Mouse (Mus musculus): ENCODE measurements around the gene A030005L19Rik. TPM values are rescaled to one million over a fixed set of nuclear protein-coding genes. Genes with fewer than 3 reads are reported as not detected.
"Not testable (repeated sequence)": the region's sequence is repeated elsewhere in the genome, so short reads cannot be mapped to it uniquely, and the experiment has no call there.

The A030005L19Rik gene
- polyA plus RNA-seq (2014; fragmentation: Nextera tagmentation; extraction: Ambion mirVana), result not detected in 2 replicates

GRCm38 (mm10) chr1:82913025-82913424 is at the start of gene A030005L19Rik:
Gene A030005L19Rik (plus strand): TSS chr1:82913325.
- ATAC-seq (replicated peaks; ENCODE audit: low FRiP score) (no peak), DNase-seq (ENCODE audit: low spot score) (no peak)
- no peaks in the 10 kb centered on the region; the same call in 1 of the 2 replicates for H3K4me1 ChIP-seq (replicated peaks; ENCODE audit: control insufficient read depth, insufficient read depth, low read length)
- no peaks in the 10 kb centered on the region for H3K27me3 ChIP-seq (replicated peaks; ENCODE audit: control insufficient read depth, insufficient read depth, low read length)
- no peaks in the 10 kb centered on the region for H3K9me3 ChIP-seq (ENCODE audit: control insufficient read depth, low read length)
- H3K9ac ChIP-seq (ENCODE audit: low read depth, low read length), result no peak within 1 kb of the TSS
- no peak within 1 kb of the TSS for H3K27ac ChIP-seq (ENCODE audit: low read depth, low read length)
- H3K4me3 ChIP-seq (ENCODE audit: low read depth, low read length), result no peak within 1 kb of the TSS
- no peak within 1 kb of the TSS for H3K4me2 ChIP-seq
- WGBS, result 95% methylated on average over 3 of the region's 3 CpGs
- no peaks in the 10 kb centered on the region for H3K36me3 ChIP-seq (ENCODE audit: control insufficient read depth, insufficient read depth, low read length)

GRCm38 (mm10) chr1:82870202-82870601 is 42.9 kb upstream of the A030005L19Rik start:
- WGBS, result 87% methylated on average over 3 of the region's 3 CpGs
- no peak for ATAC-seq (replicated peaks; ENCODE audit: low FRiP score)
- H3K36me3 ChIP-seq (ENCODE audit: control insufficient read depth, insufficient read depth, low read length), result peaks cover 3% of the 10 kb centered on the region; the same call in 1 of the 2 replicates

GRCm38 (mm10) chr1:82879172-82879571 is 34.0 kb upstream of the A030005L19Rik start:
- ATAC-seq (replicated peaks; ENCODE audit: low FRiP score) (no peak), DNase-seq (ENCODE audit: low spot score) (no peak)
- 71% methylated on average over 2 of the region's 2 CpGs for WGBS
- peaks cover 14% of the 10 kb centered on the region for H3K36me3 ChIP-seq (ENCODE audit: control insufficient read depth, insufficient read depth, low read length)
- no peaks in the 10 kb centered on the region for H3K4me1 ChIP-seq (replicated peaks; ENCODE audit: control insufficient read depth, insufficient read depth, low read length)
- no peaks in the 10 kb centered on the region for H3K27me3 ChIP-seq (replicated peaks; ENCODE audit: control insufficient read depth, insufficient read depth, low read length)
- no peak overlapping the region for H3K27ac ChIP-seq (ENCODE audit: low read depth, low read length)
- no peak overlapping the region for H3K9ac ChIP-seq (ENCODE audit: low read depth, low read length)
- no peak overlapping the region for H3K4me2 ChIP-seq
- no peak overlapping the region for H3K4me3 ChIP-seq (ENCODE audit: low read depth, low read length)
- no peaks in the 10 kb centered on the region for H3K9me3 ChIP-seq (ENCODE audit: control insufficient read depth, low read length)

More at GRCm38 (mm10) chr1:82870202-82870601, 42.9 kb upstream of the A030005L19Rik start:
- no peak for DNase-seq (ENCODE audit: low spot score)
- no peak overlapping the region for H3K4me2 ChIP-seq
- H3K4me3 ChIP-seq (ENCODE audit: low read depth, low read length), result no peak overlapping the region
- H3K9ac ChIP-seq (ENCODE audit: low read depth, low read length), result no peak overlapping the region
- H3K27me3 ChIP-seq (replicated peaks; ENCODE audit: control insufficient read depth, insufficient read depth, low read length), result no peaks in the 10 kb centered on the region
- no peak overlapping the region for H3K27ac ChIP-seq (ENCODE audit: low read depth, low read length)
- no peaks in the 10 kb centered on the region for H3K4me1 ChIP-seq (replicated peaks; ENCODE audit: control insufficient read depth, insufficient read depth, low read length)
- H3K9me3 ChIP-seq (ENCODE audit: control insufficient read depth, low read length), result no peaks in the 10 kb centered on the region

GRCm38 (mm10) chr1:82880196-82880595 is 32.9 kb upstream of the A030005L19Rik start:
- Histone ChIP-seq H3K4me3 (ENCODE audit: low read depth, low read length) (no peak overlapping the region), H3K27me3 (replicated peaks; ENCODE audit: control insufficient read depth, insufficient read depth, low read length) (no peaks in the 10 kb centered on the region), H3K36me3 (ENCODE audit: control insufficient read depth, insufficient read depth, low read length) (peaks cover 14% of the 10 kb centered on the region), H3K27ac (ENCODE audit: low read depth, low read length) (no peak overlapping the region), H3K4me2 (no peak overlapping the region), H3K9ac (ENCODE audit: low read depth, low read length) (no peak overlapping the region), H3K4me1 (replicated peaks; ENCODE audit: control insufficient read depth, insufficient read depth, low read length) (no peaks in the 10 kb centered on the region), H3K9me3 (ENCODE audit: control insufficient read depth, low read length) (no peaks in the 10 kb centered on the region)
- DNase-seq (ENCODE audit: low spot score), result no peak
- no peak for ATAC-seq (replicated peaks; ENCODE audit: low FRiP score)
- WGBS, result 94% methylated on average over 8 of the region's 8 CpGs

GRCm38 (mm10) chr1:82893269-82893668 is 19.9 kb upstream of the A030005L19Rik start:
- ATAC-seq (replicated peaks; ENCODE audit: low FRiP score) (no peak), DNase-seq (ENCODE audit: low spot score) (no peak)
- H3K4me1 ChIP-seq (replicated peaks; ENCODE audit: control insufficient read depth, insufficient read depth, low read length), result no peaks in the 10 kb centered on the region
- H3K4me3 ChIP-seq (ENCODE audit: low read depth, low read length), result no peak overlapping the region
- no peaks in the 10 kb centered on the region for H3K9me3 ChIP-seq (ENCODE audit: control insufficient read depth, low read length)
- WGBS, result 94% methylated on average over 7 of the region's 7 CpGs
- H3K9ac ChIP-seq (ENCODE audit: low read depth, low read length), result no peak overlapping the region
- no peaks in the 10 kb centered on the region for H3K27me3 ChIP-seq (replicated peaks; ENCODE audit: control insufficient read depth, insufficient read depth, low read length)
- no peak overlapping the region for H3K27ac ChIP-seq (ENCODE audit: low read depth, low read length)
- H3K36me3 ChIP-seq (ENCODE audit: control insufficient read depth, insufficient read depth, low read length), result peaks cover 16% of the 10 kb centered on the region
- no peak overlapping the region for H3K4me2 ChIP-seq

- no peak overlapping the region for H3K4me3 ChIP-seq (ENCODE audit: low read depth, low read length)
- H3K27ac ChIP-seq (ENCODE audit: low read depth, low read length), result no peak overlapping the region
- ATAC-seq (replicated peaks; ENCODE audit: low FRiP score), result no peak
- H3K9ac ChIP-seq (ENCODE audit: low read depth, low read length), result no peak overlapping the region
- no peak overlapping the region for H3K4me2 ChIP-seq
- no peaks in the 10 kb centered on the region for H3K4me1 ChIP-seq (replicated peaks; ENCODE audit: control insufficient read depth, insufficient read depth, low read length)
- DNase-seq (ENCODE audit: low spot score), result no peak
- peaks cover 12% of the 10 kb centered on the region; the same call in 1 of the 2 replicates for H3K36me3 ChIP-seq (ENCODE audit: control insufficient read depth, insufficient read depth, low read length)
- no peaks in the 10 kb centered on the region for H3K27me3 ChIP-seq (replicated peaks; ENCODE audit: control insufficient read depth, insufficient read depth, low read length)
- no peaks in the 10 kb centered on the region for H3K9me3 ChIP-seq (ENCODE audit: control insufficient read depth, low read length)
- 94% methylated on average over 1 of the region's 1 CpGs for WGBS
Observed at GRCm38 (mm10) chr1:82900567-82900966, 12.6 kb upstream of the A030005L19Rik start.

GRCm38 (mm10) chr1:82901201-82901600 is 11.9 kb upstream of the A030005L19Rik start:
- Histone ChIP-seq H3K27ac (ENCODE audit: low read depth, low read length) (no peak overlapping the region), H3K4me1 (replicated peaks; ENCODE audit: control insufficient read depth, insufficient read depth, low read length) (no peaks in the 10 kb centered on the region), H3K4me3 (ENCODE audit: low read depth, low read length) (no peak overlapping the region), H3K36me3 (ENCODE audit: control insufficient read depth, insufficient read depth, low read length) (peaks cover 12% of the 10 kb centered on the region; the same call in 1 of the 2 replicates), H3K9ac (ENCODE audit: low read depth, low read length) (no peak overlapping the region), H3K27me3 (replicated peaks; ENCODE audit: control insufficient read depth, insufficient read depth, low read length) (no peaks in the 10 kb centered on the region), H3K9me3 (ENCODE audit: control insufficient read depth, low read length) (no peaks in the 10 kb centered on the region), H3K4me2 (no peak overlapping the region)
- 89% methylated on average over 3 of the region's 3 CpGs for WGBS
- no peak for ATAC-seq (replicated peaks; ENCODE audit: low FRiP score)
- DNase-seq (ENCODE audit: low spot score), result no peak

- WGBS, result 84% methylated on average over 3 of the region's 3 CpGs
- Histone ChIP-seq H3K4me3 (ENCODE audit: low read depth, low read length) (no peak overlapping the region), H3K27me3 (replicated peaks; ENCODE audit: control insufficient read depth, insufficient read depth, low read length) (no peaks in the 10 kb centered on the region), H3K9me3 (ENCODE audit: control insufficient read depth, low read length) (no peaks in the 10 kb centered on the region), H3K36me3 (ENCODE audit: control insufficient read depth, insufficient read depth, low read length) (peaks cover 12% of the 10 kb centered on the region; the same call in 1 of the 2 replicates), H3K4me1 (replicated peaks; ENCODE audit: control insufficient read depth, insufficient read depth, low read length) (no peaks in the 10 kb centered on the region), H3K9ac (ENCODE audit: low read depth, low read length) (no peak overlapping the region), H3K4me2 (no peak overlapping the region), H3K27ac (ENCODE audit: low read depth, low read length) (no peak overlapping the region)
- ATAC-seq (replicated peaks; ENCODE audit: low FRiP score) (no peak), DNase-seq (ENCODE audit: low spot score) (no peak)
Observed at GRCm38 (mm10) chr1:82905886-82906285, 7.2 kb upstream of the A030005L19Rik start.

GRCm38 (mm10) chr1:82913434-82913833 is 309 bp downstream of the A030005L19Rik start:
- not testable (repeated sequence) for H3K9ac ChIP-seq (ENCODE audit: low read depth, low read length); H3K4me1 ChIP-seq (replicated peaks; ENCODE audit: control insufficient read depth, insufficient read depth, low read length); H3K36me3 ChIP-seq (ENCODE audit: control insufficient read depth, insufficient read depth, low read length); H3K4me2 ChIP-seq; DNase-seq (ENCODE audit: low spot score); H3K9me3 ChIP-seq (ENCODE audit: control insufficient read depth, low read length); H3K27me3 ChIP-seq (replicated peaks; ENCODE audit: control insufficient read depth, insufficient read depth, low read length); H3K4me3 ChIP-seq (ENCODE audit: low read depth, low read length); H3K27ac ChIP-seq (ENCODE audit: low read depth, low read length); ATAC-seq (replicated peaks; ENCODE audit: low FRiP score)
- 82% methylated on average over 5 of the region's 5 CpGs for WGBS

Data from liver, embryonic 11.5 days (tissue).